Mouse (Mus musculus): ENCODE data around the gene Kras. TPM values are rescaled to one million over a fixed set of nuclear protein-coding genes. Genes with fewer than 3 reads are reported as not detected.

The Kras gene
- total and polyA plus RNA-seq, 3 experiments, result 15.6 to 44.3 TPM; not detected in 1

- Histone ChIP-seq H3K36me3 (ENCODE audit: control insufficient read depth in 1 of 2, insufficient read depth in 2 of 2, low read length in 2 of 2) (peaks cover 0 to 33% of the 10 kb centered on the region in 2 experiments; a peak in 2 of 4 replicates), H3K4me1 (ENCODE audit: control insufficient read depth in 1 of 2, insufficient read depth in 2 of 2, low read length in 2 of 2) (no peaks in the 10 kb centered on the region), H3K9ac (ENCODE audit: control insufficient read depth, low read depth, low read length, poor library complexity, severe bottlenecking) (no peak overlapping the region)
Observed at GRCm38 (mm10) chr6:145235367-145235766, 14.7 kb downstream of the Kras start.

GRCm38 (mm10) chr6:145234391-145234790, 15.6 kb downstream of the Kras start:
- no peak for DNase-seq (ENCODE audit: low read depth, low spot score)
- Histone ChIP-seq H3K79me2 (ENCODE audit: control insufficient read depth, insufficient read depth, low read length, poor library complexity) (peaks cover 1% of the 10 kb centered on the region; the same call in 1 of the 2 replicates), H3K9me3 (replicated peaks; ENCODE audit: insufficient read depth, low read length) (no peaks in the 10 kb centered on the region), H3K9ac (ENCODE audit: control insufficient read depth, low read depth, low read length, poor library complexity, severe bottlenecking) (no peak overlapping the region), H3K4me1 (ENCODE audit: control insufficient read depth in 1 of 2, insufficient read depth in 2 of 2, low read length in 2 of 2) (no peaks in the 10 kb centered on the region), H3K36me3 (ENCODE audit: control insufficient read depth in 1 of 2, insufficient read depth in 2 of 2, low read length in 2 of 2) (peaks cover 0 to 33% of the 10 kb centered on the region in 2 experiments; a peak in 2 of 4 replicates), H3K27ac (ENCODE audit: control insufficient read depth, low read depth, low read length) (no peak overlapping the region), H3K27me3 (ENCODE audit: control insufficient read depth in 1 of 2, insufficient read depth in 2 of 2, low read length in 2 of 2) (no peaks in the 10 kb centered on the region), H3K4me3 (ENCODE audit: control insufficient read depth in 1 of 2, insufficient read depth in 1 of 2, low read depth in 2 of 2, low read length in 2 of 2) (no peak overlapping the region)
- no peak for TF ChIP-seq GATA1 (IDR thresholded peaks at IDR 0.05; ENCODE audit: low read depth, low read length)
- no peak for TF ChIP-seq MYB (IDR thresholded peaks at IDR 0.05; ENCODE audit: low read depth, low read length)
- TF ChIP-seq MEF2A (IDR thresholded peaks at IDR 0.05; ENCODE audit: extremely low read depth, insufficient replicate concordance, low read depth, low read length, poor library complexity, severe bottlenecking), result no peak
- TF ChIP-seq E2F4 (IDR thresholded peaks at IDR 0.05; ENCODE audit: borderline replicate concordance, low read depth, low read length), result no peak
- no peak for TF ChIP-seq MYC (IDR thresholded peaks at IDR 0.05; ENCODE audit: low read depth, low read length)
- TF ChIP-seq MAX (IDR thresholded peaks at IDR 0.05; ENCODE audit: low read length), result no peak

More at GRCm38 (mm10) chr6:145235367-145235766, 14.7 kb downstream of the Kras start:
- Histone ChIP-seq H3K79me2 (ENCODE audit: control insufficient read depth, insufficient read depth, low read length, poor library complexity) (peaks cover 1% of the 10 kb centered on the region; the same call in 1 of the 2 replicates), H3K4me3 (ENCODE audit: control insufficient read depth in 1 of 2, insufficient read depth in 1 of 2, low read depth in 2 of 2, low read length in 2 of 2) (no peak overlapping the region), H3K27ac (ENCODE audit: control insufficient read depth, low read depth, low read length) (no peak overlapping the region), H3K27me3 (ENCODE audit: control insufficient read depth in 1 of 2, insufficient read depth in 2 of 2, low read length in 2 of 2) (no peaks in the 10 kb centered on the region), H3K9me3 (replicated peaks; ENCODE audit: insufficient read depth, low read length) (no peaks in the 10 kb centered on the region)
- no peak for TF ChIP-seq USF2 (IDR thresholded peaks at IDR 0.05; ENCODE audit: borderline replicate concordance in 1 of 2, insufficient read depth in 1 of 2, low read depth in 1 of 2, low read length in 2 of 2)
- TF ChIP-seq JUND (IDR thresholded peaks at IDR 0.05; ENCODE audit: low read depth, low read length), result no peak
- TF ChIP-seq TAL1 (IDR thresholded peaks at IDR 0.05; ENCODE audit: low read length), result no peak
- TF ChIP-seq SIN3A (IDR thresholded peaks at IDR 0.05; ENCODE audit: low read length), result no peak
- TF ChIP-seq ETS1 (IDR thresholded peaks at IDR 0.05; ENCODE audit: low read depth, low read length), result no peak
- TF ChIP-seq MXI1 (IDR thresholded peaks at IDR 0.05; ENCODE audit: low read depth, low read length), result no peak
- no peak for TF ChIP-seq CTCF (IDR thresholded peaks at IDR 0.05 in 2 of 3, conservative IDR thresholded peaks at IDR 0.05 in 1 of 3; ENCODE audit: control insufficient read depth in 1 of 3, insufficient read depth in 1 of 3, low read depth in 2 of 3, low read length in 3 of 3, poor library complexity in 1 of 3, severe bottlenecking in 1 of 3)
- no peak for TF ChIP-seq NRF1 (IDR thresholded peaks at IDR 0.05; ENCODE audit: insufficient read depth, low read depth, low read length, poor library complexity, severe bottlenecking)
- no peak for TF ChIP-seq POLR2AphosphoS2 (IDR thresholded peaks at IDR 0.05; ENCODE audit: low read length)
- no peak for TF ChIP-seq ZMIZ1 (IDR thresholded peaks at IDR 0.05; ENCODE audit: low read depth, low read length)
- no peak for TF ChIP-seq ZNF384 (IDR thresholded peaks at IDR 0.05; ENCODE audit: low read depth, low read length)
- no peak for DNase-seq (ENCODE audit: low read depth, low spot score)
